Mouse (Mus musculus) midbrain, embryonic 13.5 days (tissue): ENCODE results near the gene Spic. TPM values are rescaled to one million over a fixed set of nuclear protein-coding genes. Genes with fewer than 3 reads are reported as not detected.

Experiments used
- ATAC-seq: fragments of 200-750 bp; cut with Nextera tagmentation; 2 replicates; pipeline ENCODE4 v1.8.0; 2017; ENCODE audit warnings: mild to moderate bottlenecking, moderate TSS enrichment, moderate library complexity
- H3K27ac ChIP-seq: fragments of 300-500 bp; sonication (generic); 2 replicates; pipeline ENCODE4 v1.5.1; 2015; ENCODE audit warnings: inconsistent platforms, mild to moderate bottlenecking, moderate library complexity
- H3K27me3 ChIP-seq: fragments of 300-500 bp; sonication (generic); 2 replicates; pipeline ENCODE4 v1.6.1; 2015; ENCODE audit warnings: mild to moderate bottlenecking, inconsistent platforms
- H3K36me3 ChIP-seq: fragments of 300-500 bp; sonication (generic); 2 replicates; pipeline ENCODE4 v1.6.1; 2015; ENCODE audit warnings: mild to moderate bottlenecking, inconsistent platforms
- H3K4me1 ChIP-seq: fragments of 300-500 bp; sonication (generic); replicated peaks from 2 replicates; pipeline ENCODE4 v1.6.1; 2015; ENCODE audit warnings: inconsistent platforms
- H3K4me2 ChIP-seq: fragments of 300-500 bp; sonication (generic); replicated peaks from 2 replicates; pipeline ENCODE4 v1.6.1; 2015; ENCODE audit warnings: moderate library complexity, mild to moderate bottlenecking, inconsistent platforms
- H3K4me3 ChIP-seq: fragments of 300-500 bp; sonication (generic); replicated peaks from 2 replicates; pipeline ENCODE4 v1.5.1; 2015; ENCODE audit warnings: mild to moderate bottlenecking, inconsistent platforms
- H3K9ac ChIP-seq: fragments of 300-500 bp; sonication (generic); replicated peaks from 2 replicates; pipeline ENCODE4 v1.6.1; 2015; ENCODE audit warnings: mild to moderate bottlenecking, inconsistent platforms
- H3K9me3 ChIP-seq: fragments of 300-500 bp; sonication (generic); 2 replicates; pipeline ENCODE4 v1.6.1; 2016; ENCODE audit warnings: mild to moderate bottlenecking, inconsistent platforms
- WGBS: fragments of 180-500 bp; shearing (Covaris S2); methylation state at CpG from one replicate; pipeline ENCODE4 v1.1.7; 2015; 5-methylcytosine and 5-hydroxymethylcytosine counted together
- polyA plus RNA-seq: library from polyadenylated mRNA; unstranded; fragments of >200 nt; fragmentation: Nextera tagmentation; extraction: Ambion mirVana; gene quantifications from 2 replicates; pipeline ENCODE4 v1.2.1, GENCODE M21; 2015

Gene Spic
- not detected in 2 replicates for polyA plus RNA-seq

DNA sequence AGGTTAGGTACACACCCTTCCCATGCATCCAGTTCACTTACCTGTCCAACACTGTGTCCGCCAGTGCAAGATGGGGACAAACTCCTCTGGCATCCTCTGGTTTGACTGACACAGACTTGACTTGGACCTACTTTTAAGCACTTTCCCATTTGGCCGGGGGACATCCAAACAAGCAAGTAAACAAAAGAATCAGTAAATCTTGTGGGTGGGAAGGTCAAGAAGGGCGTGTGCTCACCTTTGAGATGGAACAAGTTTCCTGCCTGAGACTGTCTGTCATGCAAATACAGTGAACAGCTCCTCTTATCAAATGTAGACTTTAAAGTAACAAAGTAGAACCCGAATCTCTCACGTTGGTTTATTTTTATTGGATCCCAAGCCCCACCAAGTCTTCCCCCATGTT is at the start of gene Spic:
Spic (minus strand) TSS at position 91 of the 400 bp plus-strand sequence.
- Histone ChIP-seq H3K4me1 (no peaks in the 10 kb centered on the region), H3K9ac (no peak within 1 kb of the TSS), H3K27ac (no peak within 1 kb of the TSS), H3K9me3 (no peaks in the 10 kb centered on the region), H3K27me3 (no peaks in the 10 kb centered on the region), H3K4me3 (no peak within 1 kb of the TSS), H3K36me3 (no peaks in the 10 kb centered on the region), H3K4me2 (no peak within 1 kb of the TSS)
- 72% methylated on average over 5 of the region's 5 CpGs for WGBS
- ATAC-seq = no peak

GRCm38 (mm10) chr10:88732309-88732622 is 47.5 kb upstream of the Spic start:
- 14% methylated on average over 6 of the region's 6 CpGs for WGBS
- peak overlapping the region; percentile 92 for H3K4me2 ChIP-seq

DNA sequence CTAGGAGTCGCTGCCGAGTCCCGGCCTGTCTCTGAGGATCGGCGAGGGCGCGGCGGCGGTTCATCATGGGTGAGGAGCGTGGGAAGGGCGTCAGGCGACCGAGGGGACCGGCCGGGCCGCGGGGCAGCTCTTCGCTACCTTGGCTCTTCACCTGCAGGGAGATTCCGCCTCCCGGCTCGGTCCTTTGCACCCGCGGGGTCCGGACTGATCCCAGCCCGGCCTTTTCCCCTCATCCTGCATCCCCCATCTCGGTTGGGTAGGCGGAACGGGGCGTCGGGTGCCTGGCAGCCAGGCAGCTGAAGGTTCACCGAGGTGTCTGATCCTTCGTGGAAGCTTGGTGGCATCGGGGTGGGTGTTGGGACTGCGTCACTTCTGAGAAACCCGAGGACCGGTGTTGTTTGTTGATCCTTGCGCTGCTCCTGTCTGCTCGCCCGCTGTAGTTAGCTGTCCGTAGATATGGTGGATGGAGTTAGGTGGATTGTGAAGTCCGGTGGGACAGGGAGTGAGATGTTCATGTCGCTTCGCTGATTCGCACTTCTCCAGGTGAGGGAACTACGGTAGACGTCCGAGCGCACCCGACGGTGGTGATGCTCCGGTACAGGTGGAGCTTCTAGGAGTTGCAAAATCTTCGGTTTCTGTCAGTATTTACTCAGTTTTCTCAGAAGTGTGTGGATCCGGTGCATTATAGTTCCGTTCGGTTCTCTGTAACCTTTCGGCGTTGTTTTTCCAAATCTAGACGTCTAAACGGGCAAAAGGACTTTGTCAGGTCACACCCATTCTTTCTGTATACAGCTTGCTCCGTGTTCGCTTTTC is 46.9 kb upstream of the Spic start:
- H3K9ac ChIP-seq = peak overlapping the region; percentile 95
- peak; percentile 59; the same call in 1 of the 2 replicates for ATAC-seq
- H3K36me3 ChIP-seq = peaks cover 6% of the 10 kb centered on the region; the same call in 1 of the 2 replicates
- WGBS = 2% methylated on average over 52 of the region's 61 CpGs
- H3K9me3 ChIP-seq = no peaks in the 10 kb centered on the region
- H3K27ac ChIP-seq = peak overlapping the region; percentile 40; the same call in 1 of the 2 replicates
- H3K27me3 ChIP-seq = peaks cover 6% of the 10 kb centered on the region
- peak overlapping the region; percentile 99 for H3K4me3 ChIP-seq
- peak overlapping the region; percentile 92 for H3K4me2 ChIP-seq
- H3K4me1 ChIP-seq = peaks cover 18% of the 10 kb centered on the region

More at GRCm38 (mm10) chr10:88732309-88732622, 47.5 kb upstream of the Spic start:
- no peak for ATAC-seq
- H3K27me3 ChIP-seq = peaks cover 6% of the 10 kb centered on the region
- H3K36me3 ChIP-seq = peaks cover 12% of the 10 kb centered on the region
- H3K4me1 ChIP-seq = peaks cover 18% of the 10 kb centered on the region
- no peak overlapping the region for H3K27ac ChIP-seq
- no peaks in the 10 kb centered on the region for H3K9me3 ChIP-seq
- peak overlapping the region; percentile 99 for H3K4me3 ChIP-seq
- peak overlapping the region; percentile 95 for H3K9ac ChIP-seq

GRCm38 (mm10) chr10:88730571-88731495 is 46.0 kb upstream of the Spic start, which contains the start of gene Arl1:
TSS of gene Arl1 (plus strand) at chr10:88730858.
- peak; percentile 97 for ATAC-seq
- Histone ChIP-seq H3K36me3 (no peaks in the 10 kb centered on the region), H3K4me1 (peaks cover 18% of the 10 kb centered on the region), H3K9ac (peak within 1 kb of the TSS; percentile 95), H3K4me2 (peak within 1 kb of the TSS; percentile 92), H3K27me3 (peaks cover 6% of the 10 kb centered on the region), H3K9me3 (no peaks in the 10 kb centered on the region), H3K27ac (peak within 1 kb of the TSS; percentile 41), H3K4me3 (peak within 1 kb of the TSS; percentile 99)
- WGBS = under 1% methylated on average over 65 of the region's 65 CpGs

GRCm38 (mm10) chr10:88728166-88728565 is 43.4 kb upstream of the Spic start:
- Histone ChIP-seq H3K27me3 (peaks cover 9% of the 10 kb centered on the region), H3K9ac (no peak overlapping the region), H3K27ac (no peak overlapping the region), H3K4me3 (no peak overlapping the region), H3K4me2 (no peak overlapping the region), H3K36me3 (no peaks in the 10 kb centered on the region), H3K4me1 (peaks cover 17% of the 10 kb centered on the region), H3K9me3 (no peaks in the 10 kb centered on the region)
- ATAC-seq = no peak
- WGBS = 79% methylated on average over 8 of the region's 8 CpGs

GRCm38 (mm10) chr10:88727128-88727527 is 42.3 kb upstream of the Spic start:
- no peak overlapping the region for H3K4me2 ChIP-seq
- peaks cover 9% of the 10 kb centered on the region for H3K27me3 ChIP-seq
- no peak overlapping the region for H3K27ac ChIP-seq
- ATAC-seq = no peak
- peaks cover 8% of the 10 kb centered on the region for H3K4me1 ChIP-seq
- H3K36me3 ChIP-seq = no peaks in the 10 kb centered on the region
- no peak overlapping the region for H3K9ac ChIP-seq
- WGBS = 46% methylated on average over 1 of the region's 1 CpGs
- no peak overlapping the region for H3K4me3 ChIP-seq
- H3K9me3 ChIP-seq = no peaks in the 10 kb centered on the region

GRCm38 (mm10) chr10:88725343-88725742 is 40.5 kb upstream of the Spic start:
- H3K36me3 ChIP-seq = no peaks in the 10 kb centered on the region
- 62% methylated on average over 2 of the region's 2 CpGs for WGBS
- H3K9me3 ChIP-seq = no peaks in the 10 kb centered on the region
- ATAC-seq = no peak
- H3K9ac ChIP-seq = no peak overlapping the region
- no peak overlapping the region for H3K27ac ChIP-seq
- H3K27me3 ChIP-seq = peaks cover 9% of the 10 kb centered on the region
- H3K4me1 ChIP-seq = peaks cover 2% of the 10 kb centered on the region
- no peak overlapping the region for H3K4me3 ChIP-seq
- H3K4me2 ChIP-seq = no peak overlapping the region

GRCm38 (mm10) chr10:88719618-88720017 is 34.8 kb upstream of the Spic start:
- no peak for ATAC-seq
- H3K4me2 ChIP-seq = no peak overlapping the region
- H3K4me3 ChIP-seq = no peak overlapping the region
- H3K27ac ChIP-seq = no peak overlapping the region
- no peaks in the 10 kb centered on the region for H3K9me3 ChIP-seq
- no peaks in the 10 kb centered on the region for H3K36me3 ChIP-seq
- no peaks in the 10 kb centered on the region for H3K4me1 ChIP-seq
- H3K9ac ChIP-seq = no peak overlapping the region
- 79% methylated on average over 1 of the region's 1 CpGs for WGBS
- H3K27me3 ChIP-seq = 0 out of 2 replicates have a peak, but pooled peaks cover 3% of the 10 kb centered on the region

- no peak for ATAC-seq
Observed at GRCm38 (mm10) chr10:88717756-88718025, 32.9 kb upstream of the Spic start.

DNA sequence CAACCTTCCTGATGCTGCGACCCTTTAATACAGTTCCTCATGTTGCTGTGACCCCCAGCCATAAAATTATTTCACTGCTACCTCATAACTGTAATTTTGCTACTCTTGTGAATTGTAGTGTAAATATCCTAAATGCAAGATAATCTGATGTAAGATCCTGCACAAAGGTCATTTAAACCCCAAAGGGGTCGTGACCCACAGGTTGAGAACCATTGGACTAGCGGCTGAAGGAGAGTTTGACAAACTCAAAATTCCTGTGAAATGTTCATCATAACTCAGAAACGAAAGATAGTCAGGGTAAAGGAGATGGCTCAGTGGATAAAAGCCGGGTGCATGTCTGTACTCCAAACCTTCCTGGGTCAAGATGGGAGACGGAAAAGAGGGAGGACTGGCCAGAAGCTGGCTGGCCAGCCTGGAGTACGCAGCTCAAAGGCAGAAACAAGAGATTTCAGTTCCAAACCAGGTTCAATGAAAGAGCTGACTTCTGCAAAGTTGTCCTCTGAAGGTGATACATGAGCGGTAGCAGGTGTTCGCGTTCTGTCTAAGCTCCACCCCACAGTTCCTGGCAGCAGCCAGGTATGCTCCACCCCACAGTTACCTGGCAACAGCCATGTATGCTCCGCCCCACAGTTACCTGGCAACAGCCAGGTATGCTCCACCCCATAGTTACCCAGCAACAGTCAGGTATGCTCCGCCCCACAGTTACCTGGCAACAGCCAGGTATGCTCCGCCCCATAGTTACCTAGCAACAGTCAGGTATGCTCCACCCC is 32.4 kb upstream of the Spic start:
- Histone ChIP-seq H3K4me2 (no peak overlapping the region), H3K36me3 (no peaks in the 10 kb centered on the region), H3K4me3 (no peak overlapping the region), H3K27ac (no peak overlapping the region), H3K9ac (no peak overlapping the region), H3K9me3 (no peaks in the 10 kb centered on the region), H3K4me1 (no peaks in the 10 kb centered on the region), H3K27me3 (no peaks in the 10 kb centered on the region)
- ATAC-seq = no peak
- 59% methylated on average over 13 of the region's 13 CpGs for WGBS

More at GRCm38 (mm10) chr10:88717756-88718025, 32.9 kb upstream of the Spic start:
- no peak overlapping the region for H3K4me2 ChIP-seq
- WGBS = 40% methylated on average over 2 of the region's 2 CpGs
- no peaks in the 10 kb centered on the region for H3K9me3 ChIP-seq
- H3K27ac ChIP-seq = no peak overlapping the region
- H3K36me3 ChIP-seq = no peaks in the 10 kb centered on the region
- no peaks in the 10 kb centered on the region for H3K4me1 ChIP-seq
- no peaks in the 10 kb centered on the region for H3K27me3 ChIP-seq
- H3K4me3 ChIP-seq = no peak overlapping the region
- H3K9ac ChIP-seq = no peak overlapping the region

GRCm38 (mm10) chr10:88715621-88716020 is 30.8 kb upstream of the Spic start:
- Histone ChIP-seq H3K4me3 (no peak overlapping the region), H3K4me1 (no peaks in the 10 kb centered on the region), H3K9ac (no peak overlapping the region), H3K27ac (no peak overlapping the region), H3K36me3 (no peaks in the 10 kb centered on the region), H3K9me3 (no peaks in the 10 kb centered on the region), H3K27me3 (no peaks in the 10 kb centered on the region), H3K4me2 (no peak overlapping the region)
- WGBS = 85% methylated on average over 6 of the region's 6 CpGs
- ATAC-seq = no peak
